Mouse (Mus musculus) embryonic fibroblast, embryonic 13.5 days (primary cell): Measurements from ENCODE around the gene Atxn2l.

Experiments
- CTCF ChIP-seq: IDR thresholded peaks from 2 replicates; pipeline ENCODE4 v1.5.1; 2011; ENCODE audit warnings: mild to moderate bottlenecking, control low read depth, low read length, moderate library complexity, borderline replicate concordance; ENCODE audit not compliant: insufficient read depth
- POLR2A ChIP-seq: IDR thresholded peaks from 2 replicates; pipeline ENCODE4 v1.6.1; 2011; ENCODE audit warnings: low read depth, mild to moderate bottlenecking, control low read depth, low read length, moderate library complexity

GRCm38 (mm10) chr7:126518261-126518941, 15.2 kb upstream of the Atxn2l start:
- TF ChIP-seq CTCF (no peak), POLR2A (no peak)
